Comparison of ENCODE assay signal across 12 mouse cellular contexts in genomic region chr4:57812075-57812474, GRCm38 (mm10).
DNase-seq lines count a peak whose midpoint lies in the region; ATAC-seq lines count a peak whose summit lies in the region.
"Had no signal": no experiment of that assay in that cellular context is flagged by ENCODE, and none has a peak within 500 bp of the region (broad histone marks: within the 10 kb centered on the region; RNA-seq: fewer than 3 reads in every experiment).

No protein-coding gene starts in this region.

- peak overlapping the region; percentile 91 for H3K27ac ChIP-seq in heart, embryonic 15.5 days
- H3K27ac ChIP-seq in embryonic facial prominence, embryonic 10.5 days (replicated peaks): peak overlapping the region; percentile 40; the same call in 1 of the 2 replicates
- peak overlapping the region; percentile 57 for H3K27ac ChIP-seq in liver, embryonic 16.5 days (ENCODE audit: low read length)
- H3K27ac ChIP-seq in hindbrain, embryonic 16.5 days (ENCODE audit: low read depth, low read length): no peak overlapping the region
- H3K27ac ChIP-seq: hindbrain, embryonic 14.5 days had no signal

- H3K27me3 ChIP-seq in heart, embryonic 15.5 days: no peaks in the 10 kb centered on the region
- no peaks in the 10 kb centered on the region for H3K27me3 ChIP-seq in embryonic facial prominence, embryonic 10.5 days (replicated peaks; ENCODE audit: low read depth, poor library complexity, severe bottlenecking)
- H3K27me3 ChIP-seq in liver, embryonic 16.5 days (ENCODE audit: control insufficient read depth, insufficient read depth, low read depth, low read length): no peaks in the 10 kb centered on the region
- no peaks in the 10 kb centered on the region for H3K27me3 ChIP-seq in hindbrain, embryonic 16.5 days (replicated peaks; ENCODE audit: control insufficient read depth, insufficient read depth, low read length)

- peaks cover 31% of the 10 kb centered on the region for H3K4me1 ChIP-seq in heart, embryonic 15.5 days (replicated peaks)
- H3K4me1 ChIP-seq in embryonic facial prominence, embryonic 10.5 days: peaks cover 19% of the 10 kb centered on the region
- H3K4me1 ChIP-seq in liver, embryonic 16.5 days (ENCODE audit: control insufficient read depth, low read depth, low read length): peaks cover 9% of the 10 kb centered on the region
- H3K4me1 ChIP-seq in hindbrain, embryonic 16.5 days (ENCODE audit: control insufficient read depth, insufficient read depth, low read depth, low read length): no peaks in the 10 kb centered on the region

- no peak overlapping the region for H3K9ac ChIP-seq in heart, embryonic 15.5 days
- no peak overlapping the region for H3K9ac ChIP-seq in liver, embryonic 16.5 days (ENCODE audit: low read depth, low read length)
- H3K9ac ChIP-seq in hindbrain, embryonic 16.5 days (ENCODE audit: low read depth, low read length): no peak overlapping the region
- H3K9ac ChIP-seq: hindbrain, embryonic 14.5 days had no signal

- no peak overlapping the region for H3K4me2 ChIP-seq in heart, embryonic 15.5 days
- no peak overlapping the region for H3K4me2 ChIP-seq in liver, embryonic 16.5 days (ENCODE audit: low read depth, low read length)
- no peak overlapping the region for H3K4me2 ChIP-seq in hindbrain, embryonic 16.5 days (ENCODE audit: low read length)
- H3K4me2 ChIP-seq: hindbrain, embryonic 14.5 days; midbrain, embryonic 11.5 days had no signal

- H3K36me3 ChIP-seq in heart, embryonic 15.5 days: no peaks in the 10 kb centered on the region; the same call in 1 of the 2 replicates
- no peaks in the 10 kb centered on the region for H3K36me3 ChIP-seq in embryonic facial prominence, embryonic 10.5 days (replicated peaks)
- no peaks in the 10 kb centered on the region for H3K36me3 ChIP-seq in liver, embryonic 16.5 days (ENCODE audit: control insufficient read depth, insufficient read depth)
- no peaks in the 10 kb centered on the region for H3K36me3 ChIP-seq in hindbrain, embryonic 16.5 days (ENCODE audit: control insufficient read depth, insufficient read depth, low read length)

- ATAC-seq in heart, embryonic 15.5 days (replicated peaks; ENCODE audit: insufficient number of reproducible peaks, insufficient read depth, low FRiP score, low read depth): no peak
- ATAC-seq in liver, embryonic 16.5 days (ENCODE audit: low read depth): no peak
- no peak for ATAC-seq in hindbrain, embryonic 16.5 days

- WGBS in heart, embryonic 15.5 days: 85% methylated on average over 1 of the region's 1 CpGs
- 91% methylated on average over 1 of the region's 1 CpGs for WGBS in embryonic facial prominence, embryonic 10.5 days
- 73% methylated on average over 1 of the region's 1 CpGs for WGBS in liver, embryonic 16.5 days (ENCODE audit: insufficient replicate concordance)
- WGBS in hindbrain, embryonic 16.5 days: 52% methylated on average over 1 of the region's 1 CpGs

- no peak for DNase-seq in heart, adult 8-10 months (ENCODE audit: low spot score)
- peak; percentile 83 for DNase-seq in A20 (ENCODE audit: low read depth, low spot score)
- DNase-seq in embryonic facial prominence, embryonic 10.5 days (ENCODE audit: low spot score): no peak
- no peak for DNase-seq in yolk sac, embryonic 10.5 days (ENCODE audit: low spot score)
- no peak for DNase-seq in testis, postnatal 14 days (ENCODE audit: low spot score)
- DNase-seq: lung, adult 2 months; right cerebral cortex, postnatal 25 days had no signal

- H3K9me3 ChIP-seq in heart, embryonic 15.5 days (replicated peaks): no peaks in the 10 kb centered on the region
- H3K9me3 ChIP-seq in embryonic facial prominence, embryonic 10.5 days: no peaks in the 10 kb centered on the region
- no peaks in the 10 kb centered on the region for H3K9me3 ChIP-seq in liver, embryonic 16.5 days (replicated peaks; ENCODE audit: control insufficient read depth, low read length)
- 0 out of 2 replicates have a peak, but pooled peaks cover 2% of the 10 kb centered on the region for H3K9me3 ChIP-seq in hindbrain, embryonic 16.5 days (ENCODE audit: control insufficient read depth, low read length)

- no peak overlapping the region for H3K4me3 ChIP-seq in heart, embryonic 15.5 days
- no peak overlapping the region for H3K4me3 ChIP-seq in embryonic facial prominence, embryonic 10.5 days
- no peak overlapping the region for H3K4me3 ChIP-seq in liver, embryonic 16.5 days (ENCODE audit: low read depth, low read length)
- no peak overlapping the region for H3K4me3 ChIP-seq in hindbrain, embryonic 16.5 days (ENCODE audit: low read length)
